Mouse (Mus musculus): ENCODE measurements around the gene Rpap2. TPM values are rescaled to one million over a fixed set of nuclear protein-coding genes. Genes with fewer than 3 reads are reported as not detected.

Gene Rpap2
- total and polyA plus RNA-seq, 3 experiments, result 10.8 to 13.8 TPM; not detected in 1

- TF ChIP-seq POLR2A (IDR thresholded peaks at IDR 0.05; ENCODE audit: control insufficient read depth in 1 of 2, insufficient read depth in 1 of 2, low read depth in 1 of 2, low read length in 2 of 2, poor library complexity in 1 of 2), result no peak
- TF ChIP-seq SMC3 (IDR thresholded peaks at IDR 0.05; ENCODE audit: low read depth, low read length), result no peak
- no peak for TF ChIP-seq POLR2AphosphoS2 (IDR thresholded peaks at IDR 0.05; ENCODE audit: low read length)
- TF ChIP-seq TCF12 (IDR thresholded peaks at IDR 0.05; ENCODE audit: low read depth, low read length), result 0 out of 2 replicates have a peak, but pooled peaks have one; percentile 14
- TF ChIP-seq CHD1 (IDR thresholded peaks at IDR 0.05; ENCODE audit: low read depth, low read length), result no peak
Measured at GRCm38 (mm10) chr5:107687592-107688498, 90.7 kb downstream of the Rpap2 start (continued).

- Histone ChIP-seq H3K36me3 (ENCODE audit: control insufficient read depth in 1 of 2, insufficient read depth in 2 of 2, low read length in 2 of 2) (peaks cover 0 to 3% of the 10 kb centered on the region in 2 experiments; a peak in 1 of 4 replicates), H3K27ac (ENCODE audit: control insufficient read depth, low read depth, low read length) (no peak overlapping the region), H3K4me3 (ENCODE audit: control insufficient read depth in 1 of 2, insufficient read depth in 1 of 2, low read depth in 2 of 2, low read length in 2 of 2) (peak overlapping the region; percentile 55 to 64), H3K79me2 (ENCODE audit: control insufficient read depth, insufficient read depth, low read length, poor library complexity) (no peaks in the 10 kb centered on the region), H3K9me3 (replicated peaks; ENCODE audit: insufficient read depth, low read length) (no peaks in the 10 kb centered on the region), H3K9ac (ENCODE audit: control insufficient read depth, low read depth, low read length, poor library complexity, severe bottlenecking) (no peak overlapping the region), H3K27me3 (ENCODE audit: control insufficient read depth in 1 of 2, insufficient read depth in 2 of 2, low read length in 2 of 2) (peaks cover 0 to 2% of the 10 kb centered on the region in 2 experiments; a peak in 1 of 4 replicates), H3K4me1 (ENCODE audit: control insufficient read depth in 1 of 2, insufficient read depth in 2 of 2, low read length in 2 of 2) (peaks cover 0 to 4% of the 10 kb centered on the region in 2 experiments; a peak in 3 of 4 replicates)
- DNase-seq (ENCODE audit: low read depth, low spot score), result no peak
- TF ChIP-seq POLR2AphosphoS2 (IDR thresholded peaks at IDR 0.05; ENCODE audit: low read length), result no peak
- TF ChIP-seq JUND (IDR thresholded peaks at IDR 0.05; ENCODE audit: low read depth, low read length), result no peak
- TF ChIP-seq MAX (IDR thresholded peaks at IDR 0.05; ENCODE audit: low read length), result no peak
- no peak for TF ChIP-seq TCF12 (IDR thresholded peaks at IDR 0.05; ENCODE audit: low read depth, low read length)
- TF ChIP-seq TBP (IDR thresholded peaks at IDR 0.05; ENCODE audit: low read depth, low read length), result no peak
- TF ChIP-seq ZKSCAN1 (IDR thresholded peaks at IDR 0.05; ENCODE audit: low read depth, low read length), result no peak
- TF ChIP-seq ZNF384 (IDR thresholded peaks at IDR 0.05; ENCODE audit: low read depth, low read length), result no peak
- TF ChIP-seq RAD21 (IDR thresholded peaks at IDR 0.05; ENCODE audit: low read depth, low read length), result no peak
- no peak for TF ChIP-seq CHD1 (IDR thresholded peaks at IDR 0.05; ENCODE audit: low read depth, low read length)
- TF ChIP-seq NRF1 (IDR thresholded peaks at IDR 0.05; ENCODE audit: insufficient read depth, low read depth, low read length, poor library complexity, severe bottlenecking), result no peak
Measured at GRCm38 (mm10) chr5:107688499-107688866, 91.3 kb downstream of the Rpap2 start.

- Histone ChIP-seq H3K4me1 (ENCODE audit: control insufficient read depth in 1 of 2, insufficient read depth in 2 of 2, low read length in 2 of 2) (peaks cover 0 to 6% of the 10 kb centered on the region in 2 experiments; a peak in 1 of 4 replicates), H3K27me3 (ENCODE audit: control insufficient read depth in 1 of 2, insufficient read depth in 2 of 2, low read length in 2 of 2) (peaks cover 0 to 2% of the 10 kb centered on the region in 2 experiments; a peak in 2 of 4 replicates), H3K79me2 (ENCODE audit: control insufficient read depth, insufficient read depth, low read length, poor library complexity) (no peaks in the 10 kb centered on the region), H3K9ac (ENCODE audit: control insufficient read depth, low read depth, low read length, poor library complexity, severe bottlenecking) (no peak overlapping the region), H3K27ac (ENCODE audit: control insufficient read depth, low read depth, low read length) (no peak overlapping the region), H3K36me3 (ENCODE audit: control insufficient read depth in 1 of 2, insufficient read depth in 2 of 2, low read length in 2 of 2) (no peaks in the 10 kb centered on the region), H3K4me3 (ENCODE audit: control insufficient read depth in 1 of 2, insufficient read depth in 1 of 2, low read depth in 2 of 2, low read length in 2 of 2) (no peak overlapping the region), H3K9me3 (replicated peaks; ENCODE audit: insufficient read depth, low read length) (no peaks in the 10 kb centered on the region)
- DNase-seq (ENCODE audit: low read depth, low spot score), result no peak
- no peak for TF ChIP-seq GATA1 (IDR thresholded peaks at IDR 0.05; ENCODE audit: low read depth, low read length)
- no peak for TF ChIP-seq EP300 (IDR thresholded peaks at IDR 0.05; ENCODE audit: low read depth in 1 of 2, low read length in 2 of 2)
- no peak for TF ChIP-seq ZKSCAN1 (IDR thresholded peaks at IDR 0.05; ENCODE audit: low read depth, low read length)
- no peak for TF ChIP-seq TBP (IDR thresholded peaks at IDR 0.05; ENCODE audit: low read depth, low read length)
- no peak for TF ChIP-seq ZNF384 (IDR thresholded peaks at IDR 0.05; ENCODE audit: low read depth, low read length)
- TF ChIP-seq E2F4 (IDR thresholded peaks at IDR 0.05; ENCODE audit: borderline replicate concordance, low read depth, low read length), result no peak
- no peak for TF ChIP-seq CHD1 (IDR thresholded peaks at IDR 0.05; ENCODE audit: low read depth, low read length)
- no peak for TF ChIP-seq POLR2A (IDR thresholded peaks at IDR 0.05; ENCODE audit: control insufficient read depth in 1 of 2, insufficient read depth in 1 of 2, low read depth in 1 of 2, low read length in 2 of 2, poor library complexity in 1 of 2)
- TF ChIP-seq POLR2AphosphoS5 (IDR thresholded peaks at IDR 0.05; ENCODE audit: borderline replicate concordance, low read depth, low read length), result no peak
- no peak for TF ChIP-seq MAZ (IDR thresholded peaks at IDR 0.05; ENCODE audit: low read depth, low read length)
- no peak for TF ChIP-seq CTCF (IDR thresholded peaks at IDR 0.05 in 2 of 3, conservative IDR thresholded peaks at IDR 0.05 in 1 of 3; ENCODE audit: control insufficient read depth in 1 of 3, insufficient read depth in 1 of 3, low read depth in 2 of 3, low read length in 3 of 3, poor library complexity in 1 of 3, severe bottlenecking in 1 of 3)
- TF ChIP-seq NELFE (IDR thresholded peaks at IDR 0.05; ENCODE audit: low read depth, low read length), result no peak
Measured at GRCm38 (mm10) chr5:107695019-107695418, 97.8 kb downstream of the Rpap2 start.

Data from MEL (cell line).